Mouse (Mus musculus) activated CD4-positive, CD25-positive, alpha-beta regulatory T cell, adult 9 weeks (primary cell): Measurements from ENCODE around the gene Speer4d. TPM values are rescaled to one million over a fixed set of nuclear protein-coding genes. Genes with fewer than 3 reads are reported as not detected.

Experiments used
- polyA plus RNA-seq: library from polyadenylated mRNA; unstranded; fragments of 100-300 nt; shearing (Covaris generic); gene quantifications from one replicate; pipeline ENCODE4 v1.2.1, GENCODE M21; 2017

The Speer4d gene
- not detected for polyA plus RNA-seq

GRCm38 (mm10) chr5:15618764-15619163 is at the start of gene Speer4d:
Gene Speer4d (plus strand): TSS chr5:15619064.

GRCm38 (mm10) chr5:15577033-15577432 is 41.8 kb upstream of the Speer4d start, which contains the start of gene Gm21083:
Gene Gm21083 (plus strand): TSS chr5:15577333.

GRCm38 (mm10) chr5:15656959-15657358 is 38.1 kb downstream of the Speer4d start, which contains the start of gene 4930572O03Rik:
Gene 4930572O03Rik (minus strand): TSS chr5:15657059.

Other genes with a start within 250 kb of the Speer4d start
- gene Gm21149, start 142.5 kb upstream of the Speer4d start, polyA plus RNA-seq, result not detected
- not detected for gene Gm21190, start 89.8 kb upstream of the Speer4d start, polyA plus RNA-seq
- not detected for gene Gm21083, start 41.7 kb upstream of the Speer4d start, polyA plus RNA-seq
- gene 4930572O03Rik, start 38.0 kb downstream of the Speer4d start, polyA plus RNA-seq, result not detected
- not detected for gene Speer4c, start 95.2 kb downstream of the Speer4d start, polyA plus RNA-seq